Mouse (Mus musculus) heart, embryonic 15.5 days (tissue): ENCODE measurements around the gene Wfikkn1. TPM values are rescaled to one million over a fixed set of nuclear protein-coding genes. Genes with fewer than 3 reads are reported as not detected.

Experiments used
- ATAC-seq: fragments of 200-750 bp; cut with Nextera tagmentation; replicated peaks from 2 replicates; pipeline ENCODE4 v1.8.0; 2017; ENCODE audit warnings: low read depth, moderate TSS enrichment; ENCODE audit not compliant: insufficient number of reproducible peaks, insufficient read depth, low FRiP score
- H3K27ac ChIP-seq: fragments of 300-500 bp; sonication (generic); 2 replicates; pipeline ENCODE4 v1.5.1; 2015; ENCODE audit warnings: mild to moderate bottlenecking, inconsistent platforms
- H3K27me3 ChIP-seq: fragments of 300-500 bp; sonication (generic); 2 replicates; pipeline ENCODE4 v1.6.1; 2015; ENCODE audit warnings: inconsistent platforms
- H3K36me3 ChIP-seq: fragments of 300-500 bp; sonication (generic); 2 replicates; pipeline ENCODE4 v1.6.1; 2015; ENCODE audit warnings: mild to moderate bottlenecking, inconsistent platforms
- H3K4me1 ChIP-seq: fragments of 300-500 bp; sonication (generic); replicated peaks from 2 replicates; pipeline ENCODE4 v1.6.1; 2015; ENCODE audit warnings: inconsistent platforms
- H3K4me2 ChIP-seq: fragments of 300-500 bp; sonication (generic); 2 replicates; pipeline ENCODE4 v1.6.1; 2015; ENCODE audit warnings: inconsistent platforms, mild to moderate bottlenecking, moderate library complexity
- H3K4me3 ChIP-seq: fragments of 300-500 bp; sonication (generic); 2 replicates; pipeline ENCODE4 v1.5.1; 2015; ENCODE audit warnings: mild to moderate bottlenecking, inconsistent platforms
- H3K9ac ChIP-seq: fragments of 300-500 bp; sonication (generic); 2 replicates; pipeline ENCODE4 v1.6.1; 2015; ENCODE audit warnings: mild to moderate bottlenecking, inconsistent platforms
- H3K9me3 ChIP-seq: fragments of 300-500 bp; sonication (generic); replicated peaks from 2 replicates; pipeline ENCODE4 v1.6.1; 2016; ENCODE audit warnings: inconsistent platforms
- WGBS: fragments of 180-500 bp; shearing (Covaris S2); methylation state at CpG from one replicate; pipeline ENCODE4 v1.1.7; 2015; ENCODE audit warnings: mixed read lengths; 5-methylcytosine and 5-hydroxymethylcytosine counted together
- polyA plus RNA-seq: library from polyadenylated mRNA; unstranded; fragments of >200 nt; fragmentation: Nextera tagmentation; extraction: Ambion mirVana; gene quantifications from 2 replicates; pipeline ENCODE4 v1.2.1, GENCODE M21; 2015

Gene Wfikkn1
- 0.24 and 0.28 TPM in 2 replicates for polyA plus RNA-seq

DNA sequence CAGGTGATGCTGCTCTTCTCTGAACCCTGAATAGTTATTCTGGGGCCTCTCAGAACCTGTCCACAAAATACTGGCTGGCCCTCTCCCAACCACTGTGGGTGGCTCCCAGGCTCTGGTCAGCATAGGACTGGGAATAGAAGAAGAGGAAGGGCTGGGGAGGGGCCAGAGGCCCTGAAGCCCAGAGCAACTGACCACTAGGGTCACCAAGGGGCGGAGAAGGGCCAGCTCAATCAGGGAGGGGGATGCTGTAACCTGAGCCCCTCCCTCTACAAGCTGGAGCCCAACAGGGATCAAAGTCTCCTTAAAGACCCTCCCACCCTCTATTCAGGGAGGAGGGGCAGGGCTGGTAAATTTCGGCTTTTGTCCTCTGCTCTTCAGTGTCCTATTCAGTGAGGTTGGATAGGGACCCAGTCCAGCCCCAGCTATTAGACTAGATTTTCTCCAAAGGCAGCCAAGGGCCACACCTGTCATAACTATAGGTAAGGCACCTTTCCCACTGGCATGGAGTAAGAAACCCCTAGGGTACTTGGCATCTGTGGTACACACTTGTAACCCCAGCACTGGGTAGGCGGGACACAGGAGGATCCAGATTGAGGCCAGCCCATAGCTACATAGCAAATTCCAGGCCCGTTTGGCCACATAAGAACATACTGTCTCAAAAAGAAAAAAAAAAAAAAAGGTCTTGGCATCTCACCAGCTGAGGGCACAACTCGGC lies at the start of gene Wfikkn1:
Gene Wfikkn1 (minus strand): TSS at position 663 of the 715 bp plus-strand sequence.
- Histone ChIP-seq H3K4me3 (no peak within 1 kb of the TSS), H3K4me1 (peaks cover 15% of the 10 kb centered on the region), H3K9me3 (no peaks in the 10 kb centered on the region), H3K4me2 (no peak within 1 kb of the TSS), H3K27me3 (no peaks in the 10 kb centered on the region), H3K9ac (no peak within 1 kb of the TSS), H3K27ac (no peak within 1 kb of the TSS), H3K36me3 (peaks cover 27% of the 10 kb centered on the region)
- 53% methylated on average over 5 of the region's 5 CpGs for WGBS
- no peak for ATAC-seq

DNA sequence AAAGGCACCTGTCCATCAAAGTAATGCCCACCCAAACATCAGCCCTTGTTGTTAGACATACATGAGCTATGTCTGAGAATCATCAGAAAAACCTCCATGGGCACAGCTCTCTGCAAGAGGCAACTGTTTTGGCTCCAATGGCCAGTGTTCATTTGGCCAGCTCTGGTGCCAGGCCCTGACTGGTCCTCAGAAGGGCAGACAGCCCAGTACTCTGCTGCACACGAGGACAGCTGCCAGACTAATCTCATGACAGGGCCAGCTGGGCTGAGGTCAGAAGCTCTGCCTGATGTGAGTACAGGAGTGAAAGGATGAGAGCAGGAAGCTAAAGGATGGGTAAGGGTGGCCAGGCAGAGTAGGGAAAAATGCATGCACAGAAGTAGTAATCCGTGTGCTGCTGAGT lies 44.7 kb upstream of the Wfikkn1 start:
- H3K36me3 ChIP-seq, result peaks cover 34% of the 10 kb centered on the region

DNA sequence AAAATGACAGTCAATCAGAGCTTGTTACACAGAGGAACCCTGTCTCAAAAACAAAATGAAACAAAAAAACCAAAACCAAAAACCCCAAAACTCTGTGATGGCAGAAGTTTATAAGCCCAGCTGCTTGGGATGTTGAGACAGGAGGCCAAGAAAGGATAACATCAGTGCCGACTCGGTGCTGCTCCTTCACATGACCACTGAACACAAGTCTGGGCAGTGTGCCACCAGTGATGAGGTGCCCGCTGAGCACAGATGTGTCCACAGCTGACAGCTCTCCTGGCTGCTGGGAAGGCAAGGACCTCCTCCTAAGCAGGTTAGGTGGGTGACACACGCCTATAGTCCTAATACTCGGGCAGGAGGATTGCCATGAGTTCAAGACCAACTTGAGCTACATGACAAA lies 41.5 kb upstream of the Wfikkn1 start:
- Histone ChIP-seq H3K27ac (no peak overlapping the region), H3K4me2 (no peak overlapping the region), H3K4me1 (peaks cover 26% of the 10 kb centered on the region), H3K36me3 (peaks cover 15% of the 10 kb centered on the region), H3K4me3 (no peak overlapping the region), H3K9me3 (no peaks in the 10 kb centered on the region), H3K9ac (no peak overlapping the region), H3K27me3 (no peaks in the 10 kb centered on the region)
- 64% methylated on average over 5 of the region's 5 CpGs for WGBS
- ATAC-seq, result no peak

More for the DNA sequence above, 44.7 kb upstream of the Wfikkn1 start:
- no peak for ATAC-seq
- H3K27ac ChIP-seq, result no peak overlapping the region
- H3K4me3 ChIP-seq, result no peak overlapping the region
- H3K4me2 ChIP-seq, result no peak overlapping the region
- 63% methylated on average over 2 of the region's 2 CpGs for WGBS
- no peaks in the 10 kb centered on the region for H3K27me3 ChIP-seq
- H3K4me1 ChIP-seq, result 0 out of 2 replicates have a peak, but pooled peaks cover 8% of the 10 kb centered on the region
- no peak overlapping the region for H3K9ac ChIP-seq
- H3K9me3 ChIP-seq, result no peaks in the 10 kb centered on the region

DNA sequence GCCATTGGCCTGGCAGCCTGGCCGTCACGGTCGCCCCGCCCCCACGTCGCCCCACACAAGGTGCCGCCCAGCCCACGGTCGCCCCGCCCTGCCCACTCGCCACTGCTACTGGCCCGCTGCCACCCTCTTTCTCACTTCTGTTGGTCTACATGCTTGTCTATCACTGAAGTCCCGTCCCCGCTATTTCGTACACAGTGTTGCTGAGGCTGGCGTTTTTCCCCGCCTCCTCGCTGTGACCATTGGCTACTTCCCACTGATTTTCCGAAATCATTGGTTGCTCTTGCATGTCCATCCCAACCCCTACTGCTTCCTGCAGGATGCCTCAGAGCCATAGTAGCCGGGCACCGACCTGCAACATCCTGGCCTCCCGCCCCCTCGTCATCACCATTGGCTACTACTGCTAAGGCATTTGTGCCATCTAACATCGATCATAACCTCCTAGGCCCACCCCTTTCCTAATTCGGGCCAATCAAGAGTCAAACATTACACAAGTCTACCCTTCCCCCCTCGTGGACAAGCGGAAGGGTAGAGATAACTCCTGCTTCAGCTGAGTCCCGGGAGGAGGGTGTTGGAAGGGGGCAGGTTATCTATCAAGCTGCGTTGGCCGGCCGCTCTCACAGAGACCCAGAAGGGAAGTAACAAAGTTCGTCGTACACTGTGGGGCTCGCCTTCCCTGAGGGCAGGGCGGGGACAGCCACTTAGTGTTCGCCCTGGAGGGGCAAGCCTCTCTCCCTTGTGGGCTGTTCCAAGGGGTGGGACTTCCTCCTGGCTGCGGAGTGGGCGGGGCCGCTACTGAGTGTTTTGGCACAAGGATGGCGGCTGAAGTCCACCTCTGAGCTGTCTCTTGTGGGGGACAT lies 39.4 kb upstream of the Wfikkn1 start:
- H3K4me2 ChIP-seq, result peak overlapping the region; percentile 93
- H3K27me3 ChIP-seq, result no peaks in the 10 kb centered on the region
- peaks cover 26% of the 10 kb centered on the region for H3K4me1 ChIP-seq
- H3K9ac ChIP-seq, result peak overlapping the region; percentile 74
- peak overlapping the region; percentile 99 for H3K27ac ChIP-seq
- ATAC-seq, result peak; percentile 97
- no peaks in the 10 kb centered on the region for H3K9me3 ChIP-seq
- no peaks in the 10 kb centered on the region; the same call in 1 of the 2 replicates for H3K36me3 ChIP-seq
- H3K4me3 ChIP-seq, result peak overlapping the region; percentile 81
- WGBS, result under 1% methylated on average over 40 of the region's 40 CpGs

DNA sequence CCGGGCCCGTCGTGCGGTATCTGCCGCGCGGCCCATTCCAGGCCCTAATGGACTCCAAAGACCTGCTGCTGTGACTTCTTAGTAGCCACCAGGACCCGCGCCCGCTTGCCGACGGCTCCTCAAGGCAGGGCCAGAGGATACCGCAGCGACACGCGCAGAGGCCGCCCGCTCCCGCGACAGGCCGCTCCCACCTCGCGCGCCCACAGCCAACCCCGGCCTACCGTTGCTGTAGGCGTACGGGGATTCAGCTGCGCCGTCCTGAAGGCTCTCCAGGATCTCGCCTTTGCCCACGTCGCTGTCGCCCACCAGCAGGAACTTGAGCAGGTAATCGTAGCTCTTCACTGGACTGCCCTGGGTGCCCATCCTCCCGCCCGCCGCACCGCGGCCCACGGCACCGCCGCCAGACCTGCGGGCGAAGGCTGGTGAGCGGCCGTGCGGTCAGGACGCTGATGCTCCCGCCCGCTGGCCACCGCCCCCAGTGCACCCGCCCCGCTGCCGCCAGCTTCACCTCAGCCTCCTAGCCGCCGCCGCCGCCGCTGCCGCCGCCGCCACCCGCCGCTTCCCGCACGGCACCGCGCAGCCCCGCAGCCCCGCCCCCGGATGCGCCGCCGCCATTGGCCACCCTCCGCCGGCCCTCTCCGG lies 38.6 kb upstream of the Wfikkn1 start, which contains the start of gene Rab40c:
Gene Rab40c (minus strand): TSS at position 584 of the 642 bp plus-strand sequence.
- Histone ChIP-seq H3K27me3 (no peaks in the 10 kb centered on the region), H3K4me1 (peaks cover 33% of the 10 kb centered on the region), H3K4me3 (peak within 1 kb of the TSS; percentile 81), H3K9me3 (no peaks in the 10 kb centered on the region), H3K9ac (peak within 1 kb of the TSS; percentile 84), H3K4me2 (peak within 1 kb of the TSS; percentile 93), H3K27ac (peak within 1 kb of the TSS; percentile 99), H3K36me3 (no peaks in the 10 kb centered on the region)
- no peak for ATAC-seq
- WGBS, result 0% methylated on average over 59 of the region's 78 CpGs

DNA sequence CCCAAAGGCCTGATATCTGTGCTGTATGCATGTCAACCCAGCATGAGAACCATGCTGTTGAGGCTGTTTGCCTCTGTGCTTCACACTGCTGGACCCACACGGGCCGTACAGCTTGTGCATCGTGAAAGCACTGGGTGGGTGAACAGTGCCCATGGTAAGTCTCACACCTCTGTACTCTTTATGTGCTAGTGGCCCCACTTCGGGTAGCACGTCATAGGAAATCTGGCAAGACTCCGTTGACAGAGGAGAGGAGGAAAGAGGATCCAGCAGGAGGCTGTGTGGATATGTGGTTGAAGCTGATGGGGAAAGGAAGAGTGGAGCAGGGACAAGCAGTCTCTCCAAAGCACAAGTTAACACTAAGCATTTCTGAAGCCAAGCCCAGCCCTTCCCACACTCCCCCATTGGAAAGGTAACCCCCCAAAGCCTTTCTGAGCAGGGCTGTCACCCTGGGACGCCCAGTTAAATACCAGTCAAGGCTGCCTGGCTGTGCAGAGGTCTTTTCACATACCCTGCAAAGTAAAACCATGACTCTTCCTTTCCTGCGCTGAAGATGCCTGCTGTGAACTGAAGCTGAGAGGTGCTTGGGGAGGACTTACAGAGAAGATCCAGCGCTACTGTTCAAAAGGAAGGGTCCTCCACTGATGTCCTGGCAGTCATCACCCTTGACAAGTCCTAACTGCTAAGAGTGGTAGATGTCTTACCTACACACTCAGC lies 37.5 kb upstream of the Wfikkn1 start:
- Histone ChIP-seq H3K4me3 (peak overlapping the region; percentile 81), H3K36me3 (no peaks in the 10 kb centered on the region), H3K4me2 (peak overlapping the region; percentile 93), H3K27ac (no peak overlapping the region), H3K4me1 (peaks cover 44% of the 10 kb centered on the region), H3K27me3 (no peaks in the 10 kb centered on the region), H3K9me3 (no peaks in the 10 kb centered on the region), H3K9ac (peak overlapping the region; percentile 84; the same call in 1 of the 2 replicates)
- 73% methylated on average over 9 of the region's 9 CpGs for WGBS
- ATAC-seq, result no peak

DNA sequence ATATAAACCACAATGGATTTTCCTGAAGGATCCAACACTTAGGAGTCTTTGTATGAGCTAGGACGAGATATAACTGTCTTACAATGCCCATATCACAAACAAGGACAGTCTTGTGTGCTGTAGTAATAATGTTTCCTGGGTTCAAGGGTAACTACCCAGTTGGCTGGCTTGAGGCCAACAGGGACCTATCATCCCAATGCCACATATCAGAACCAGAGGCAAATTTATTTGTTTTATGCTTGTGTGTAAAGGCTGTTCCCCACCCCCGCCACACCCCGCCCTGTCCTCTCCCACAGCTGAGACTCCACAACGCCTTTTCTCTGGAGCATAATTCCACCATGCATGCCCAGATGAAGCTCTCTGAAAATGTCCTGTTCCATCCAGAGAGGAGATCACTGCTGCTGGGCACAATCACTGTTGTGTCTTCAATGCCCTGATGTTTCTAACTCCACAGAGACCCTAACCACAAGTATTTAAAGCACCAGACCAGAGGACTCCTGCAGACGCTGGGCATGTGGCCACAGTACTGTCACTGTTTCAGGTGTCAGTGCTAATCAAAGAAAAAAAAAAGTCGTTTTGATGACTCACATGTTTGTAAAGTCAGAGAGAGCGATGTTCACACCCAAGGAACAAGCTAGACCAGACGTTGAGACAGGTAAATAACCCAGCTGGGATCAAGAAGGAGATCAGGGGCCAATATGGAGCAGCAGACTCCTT lies 36.4 kb upstream of the Wfikkn1 start:
- H3K4me3 ChIP-seq, result no peak overlapping the region
- H3K27ac ChIP-seq, result no peak overlapping the region
- no peak for ATAC-seq
- H3K9me3 ChIP-seq, result no peaks in the 10 kb centered on the region
- no peaks in the 10 kb centered on the region for H3K27me3 ChIP-seq
- 78% methylated on average over 8 of the region's 8 CpGs for WGBS
- H3K4me1 ChIP-seq, result peaks cover 44% of the 10 kb centered on the region
- H3K4me2 ChIP-seq, result no peak overlapping the region
- H3K36me3 ChIP-seq, result no peaks in the 10 kb centered on the region
- H3K9ac ChIP-seq, result no peak overlapping the region

DNA sequence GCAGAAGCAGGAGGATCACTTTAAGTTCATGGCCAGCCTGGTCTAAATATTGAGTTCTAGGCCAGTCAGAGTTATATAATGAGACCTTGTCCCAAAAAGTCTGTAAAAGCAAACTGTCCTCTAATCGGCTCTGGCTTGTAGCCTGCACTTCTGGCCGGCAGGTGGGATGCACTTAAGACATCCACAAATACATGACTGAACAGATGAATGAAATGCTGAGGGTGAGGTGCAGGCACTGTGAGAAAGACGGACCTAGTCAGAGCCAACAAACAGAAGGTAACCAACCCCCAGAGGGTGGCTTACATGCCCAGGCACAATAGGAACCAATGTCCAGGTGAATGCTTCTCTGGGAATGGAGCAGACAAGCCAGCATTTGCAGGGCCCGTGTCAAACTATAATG lies 33.6 kb upstream of the Wfikkn1 start:
- H3K4me1 ChIP-seq, result peaks cover 38% of the 10 kb centered on the region
- H3K4me3 ChIP-seq, result no peak overlapping the region
- H3K4me2 ChIP-seq, result 0 out of 2 replicates have a peak overlapping the region, but pooled peaks have one; percentile 21
- H3K27me3 ChIP-seq, result no peaks in the 10 kb centered on the region
- WGBS, result 58% methylated on average over 4 of the region's 4 CpGs
- no peak for ATAC-seq
- H3K36me3 ChIP-seq, result no peaks in the 10 kb centered on the region
- no peak overlapping the region for H3K9ac ChIP-seq
- H3K9me3 ChIP-seq, result no peaks in the 10 kb centered on the region
- H3K27ac ChIP-seq, result peak overlapping the region; percentile 43

DNA sequence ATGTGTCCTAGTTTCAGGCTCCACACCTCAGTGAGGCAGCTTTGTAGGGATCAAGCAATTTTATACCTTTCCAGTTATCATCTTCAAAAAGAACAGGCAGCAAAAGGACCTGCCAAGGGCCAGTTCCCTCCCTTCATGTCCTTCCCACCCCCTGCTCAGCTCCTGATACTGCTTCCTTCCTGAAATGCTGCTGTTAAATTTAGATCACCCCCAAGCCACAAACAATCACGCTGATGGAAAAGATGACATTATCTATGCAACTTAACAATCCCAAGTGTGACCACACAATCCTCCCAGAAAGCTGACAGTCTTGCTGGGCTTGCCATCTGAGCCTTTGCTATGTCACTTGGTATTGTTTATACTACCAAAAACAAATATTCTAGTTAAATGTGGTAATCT lies 33.2 kb upstream of the Wfikkn1 start:
- no peak; the same call in 1 of the 2 replicates for ATAC-seq
- no peaks in the 10 kb centered on the region for H3K36me3 ChIP-seq
- peak overlapping the region; percentile 43 for H3K27ac ChIP-seq
- no peak overlapping the region for H3K9ac ChIP-seq
- peak overlapping the region; percentile 21 for H3K4me2 ChIP-seq
- no peak overlapping the region for H3K4me3 ChIP-seq
- WGBS, result 6% methylated on average over 1 of the region's 1 CpGs
- peaks cover 38% of the 10 kb centered on the region for H3K4me1 ChIP-seq
- no peaks in the 10 kb centered on the region for H3K27me3 ChIP-seq
- H3K9me3 ChIP-seq, result no peaks in the 10 kb centered on the region

DNA sequence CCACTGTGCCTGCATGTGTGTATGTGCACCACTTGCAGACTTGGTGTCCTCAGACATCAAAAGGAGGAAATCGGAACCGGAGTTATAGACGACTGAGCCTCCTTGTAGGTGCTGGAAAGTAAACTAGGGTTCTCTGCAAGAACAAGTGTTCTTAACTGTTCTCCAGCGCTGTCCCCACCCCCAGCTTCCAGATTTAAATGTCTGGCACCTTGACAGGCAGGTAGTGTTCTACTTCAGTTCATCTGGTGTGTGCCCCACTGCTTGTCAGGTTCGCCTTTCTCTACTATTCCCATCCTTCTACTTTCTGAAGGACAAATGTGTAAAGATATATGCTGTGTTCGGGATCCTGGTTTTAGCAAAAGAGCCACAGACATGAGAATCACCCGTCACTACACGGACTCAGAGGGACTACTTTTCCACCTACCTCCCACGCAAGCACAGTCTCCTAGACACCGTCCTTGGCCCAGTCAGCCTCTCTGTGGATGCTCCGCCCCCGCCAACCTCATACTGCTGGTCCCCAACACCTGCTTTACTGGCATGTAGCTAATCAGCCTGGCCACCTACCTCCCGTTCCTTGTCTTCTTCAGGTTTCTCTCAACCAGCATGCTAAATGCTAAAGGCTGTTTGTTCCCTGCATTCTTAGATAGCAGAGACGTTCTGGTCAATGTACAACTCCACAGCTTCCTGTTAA lies 32.7 kb upstream of the Wfikkn1 start:
- Histone ChIP-seq H3K9ac (no peak overlapping the region), H3K4me3 (no peak overlapping the region), H3K4me1 (peaks cover 32% of the 10 kb centered on the region), H3K27ac (peak overlapping the region; percentile 43; the same call in 1 of the 2 replicates), H3K4me2 (peak overlapping the region; percentile 21), H3K36me3 (no peaks in the 10 kb centered on the region), H3K27me3 (no peaks in the 10 kb centered on the region), H3K9me3 (no peaks in the 10 kb centered on the region)
- no peak for ATAC-seq
- 64% methylated on average over 14 of the region's 14 CpGs for WGBS
